Mouse (Mus musculus): ENCODE measurements around the gene Slc50a1.

DNA sequence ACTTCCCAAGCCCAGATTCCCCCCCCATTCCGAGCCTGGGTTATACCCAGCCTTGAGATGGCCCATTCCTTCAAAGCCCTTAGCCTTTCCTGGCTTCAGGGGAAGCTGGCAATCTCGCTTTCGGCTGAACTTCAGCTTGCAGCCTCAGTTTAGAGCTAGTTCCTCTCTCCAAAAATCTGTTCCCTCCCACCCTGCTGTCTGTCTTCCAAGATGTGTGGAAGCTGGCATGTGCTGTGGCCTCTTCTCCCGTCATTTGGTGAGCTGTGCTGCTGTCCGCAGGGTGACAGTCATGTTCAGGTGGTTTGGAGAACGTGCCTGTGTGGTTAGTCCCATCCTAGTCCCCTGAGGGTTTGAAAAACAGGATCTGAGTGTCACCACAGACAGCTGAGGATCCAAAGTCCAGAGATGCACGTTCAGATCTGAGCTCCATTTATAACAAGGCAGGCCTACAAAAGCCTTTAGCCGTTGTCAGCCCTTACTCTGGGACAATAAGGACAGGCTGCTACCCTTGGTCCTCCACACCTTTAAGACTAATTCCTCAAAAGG is 25.4 kb upstream of the Slc50a1 start:
- TF ChIP-seq POLR2A (IDR thresholded peaks at IDR 0.05; ENCODE audit: borderline replicate concordance, control insufficient read depth, low read depth, low read length), result no peak
- TF ChIP-seq CTCF (IDR thresholded peaks at IDR 0.05; ENCODE audit: control insufficient read depth, insufficient read depth, low read length), result no peak
